Mouse (Mus musculus) right cerebral cortex, postnatal 4 days (tissue): ENCODE results near the gene Prr18.
A peak's percentile ranks its signal among the peaks of the same experiment; 100 is the strongest.
"Not testable (repeated sequence)": the region's sequence is repeated elsewhere in the genome, so short reads cannot be mapped to it uniquely, and the experiment has no call there.

Experiments used
- DNase-seq: peaks from one replicate; pipeline ENCODE4 v3.0.0-alpha.2; 2022

The Prr18 gene

GRCm38 (mm10) chr17:8337159-8337558, at the start of gene Prr18:
Gene Prr18 (plus strand): TSS chr17:8337459.
- DNase-seq, result not testable (repeated sequence)

- no peak for DNase-seq
These were observed 47.1 kb upstream of the Prr18 start for GRCm38 (mm10) chr17:8289993-8290679.

DNA sequence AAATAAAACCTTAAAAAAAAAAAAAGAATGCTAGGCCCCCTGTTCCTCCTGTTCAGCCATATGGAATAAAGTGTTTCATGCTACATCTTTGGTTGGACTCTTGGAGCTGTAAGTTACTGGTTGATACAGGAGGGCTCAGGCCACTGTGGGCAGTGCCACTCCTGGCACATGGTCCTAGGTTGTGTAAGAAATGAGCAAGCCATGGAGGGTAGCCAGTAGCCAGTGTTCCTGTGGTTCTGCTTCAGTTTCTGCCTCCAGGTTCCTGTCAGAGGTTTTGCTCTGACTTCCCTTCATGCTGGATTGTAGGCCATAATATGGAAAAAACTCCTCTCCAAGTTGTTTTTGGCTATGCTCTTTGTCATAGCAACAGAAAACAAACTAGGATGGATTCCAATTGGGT, 46.5 kb upstream of the Prr18 start:
- no peak for DNase-seq

- DNase-seq, result no peak
These were observed 41.4 kb upstream of the Prr18 start for GRCm38 (mm10) chr17:8295825-8296224.

DNA sequence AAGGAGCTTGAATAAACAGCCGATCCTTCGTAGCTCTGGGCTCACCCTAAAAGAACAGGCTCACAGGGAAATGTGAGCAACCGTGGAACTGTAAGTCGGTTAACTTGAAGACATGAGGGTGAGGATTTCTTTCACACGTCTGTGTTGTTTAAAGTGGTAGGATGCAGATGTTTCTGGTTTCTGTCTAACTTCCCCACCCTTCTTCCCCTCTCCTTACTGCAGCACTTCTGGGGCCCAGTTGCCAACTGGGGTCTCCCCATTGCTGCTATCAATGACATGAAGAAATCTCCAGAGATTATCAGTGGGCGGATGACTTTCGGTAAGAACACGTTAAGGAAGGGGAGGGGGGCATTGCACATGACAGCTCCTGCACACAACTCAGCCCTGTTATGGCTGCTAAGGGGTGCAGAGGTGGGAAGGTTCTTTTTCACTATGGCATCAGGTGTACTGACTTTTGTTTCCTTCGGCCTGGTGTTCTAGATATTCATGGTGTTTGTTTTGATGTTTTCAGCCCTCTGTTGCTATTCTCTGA, 40.9 kb upstream of the Prr18 start:
- no peak for DNase-seq

DNA sequence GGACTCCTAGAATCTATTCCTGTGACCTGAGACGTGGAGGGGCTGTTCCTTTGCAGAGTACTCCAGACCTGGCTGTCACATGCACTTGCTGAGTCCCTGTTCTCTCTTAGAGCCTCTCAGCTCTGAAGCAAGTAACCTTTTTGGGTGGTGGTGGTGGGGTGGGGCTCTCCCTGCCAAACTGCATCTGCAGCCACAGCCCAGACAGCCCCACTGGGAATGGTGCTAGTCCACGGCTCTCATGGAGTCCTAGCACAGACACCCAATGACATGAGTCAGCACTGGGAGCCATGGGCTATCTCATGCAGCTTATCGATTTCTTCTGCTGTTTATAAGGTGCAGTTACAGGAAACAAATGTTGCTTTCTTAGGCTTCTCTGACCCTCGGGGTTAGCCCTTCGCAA, 39.5 kb upstream of the Prr18 start:
- DNase-seq, result no peak

- no peak for DNase-seq
These were observed 39.0 kb upstream of the Prr18 start for GRCm38 (mm10) chr17:8298281-8298680.

DNA sequence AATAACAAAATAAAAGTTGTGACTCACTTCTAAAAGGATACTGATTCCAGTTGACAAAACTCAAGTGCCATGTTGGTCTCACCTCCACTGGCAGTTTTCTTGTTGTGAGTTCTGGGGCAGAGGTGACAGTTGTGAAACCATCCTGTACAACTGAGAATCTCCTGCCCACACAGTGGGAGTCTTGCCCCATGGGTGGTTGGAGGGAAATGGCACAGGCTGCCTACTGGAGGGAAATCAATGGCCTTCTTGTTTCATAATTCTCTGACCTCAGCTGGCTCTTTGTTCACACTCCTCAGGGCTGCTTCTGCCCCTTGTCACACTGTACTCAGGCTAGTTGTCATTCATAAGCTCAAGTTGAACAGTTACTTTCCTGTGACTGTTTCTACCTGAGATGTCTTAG, 37.7 kb upstream of the Prr18 start:
- no peak for DNase-seq

DNA sequence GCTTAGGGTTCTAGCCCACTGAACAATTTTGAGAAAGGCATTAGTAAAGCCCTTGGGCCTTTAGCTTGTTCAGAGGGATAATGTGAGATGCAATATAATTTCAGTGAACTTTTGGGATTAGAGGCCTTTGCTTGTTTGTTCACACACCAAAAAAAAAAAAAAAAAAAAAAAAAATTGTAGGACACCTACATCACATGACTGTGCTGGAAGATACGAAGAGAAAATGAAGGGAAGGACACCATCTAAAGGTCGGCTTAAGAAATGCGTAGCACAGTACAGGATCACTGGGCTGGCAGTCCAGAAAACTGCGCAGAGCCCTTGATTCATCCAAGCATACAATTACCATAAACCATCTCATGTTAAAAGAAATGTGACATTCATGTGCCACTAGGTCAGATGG, 35.7 kb upstream of the Prr18 start:
- DNase-seq, result no peak

DNA sequence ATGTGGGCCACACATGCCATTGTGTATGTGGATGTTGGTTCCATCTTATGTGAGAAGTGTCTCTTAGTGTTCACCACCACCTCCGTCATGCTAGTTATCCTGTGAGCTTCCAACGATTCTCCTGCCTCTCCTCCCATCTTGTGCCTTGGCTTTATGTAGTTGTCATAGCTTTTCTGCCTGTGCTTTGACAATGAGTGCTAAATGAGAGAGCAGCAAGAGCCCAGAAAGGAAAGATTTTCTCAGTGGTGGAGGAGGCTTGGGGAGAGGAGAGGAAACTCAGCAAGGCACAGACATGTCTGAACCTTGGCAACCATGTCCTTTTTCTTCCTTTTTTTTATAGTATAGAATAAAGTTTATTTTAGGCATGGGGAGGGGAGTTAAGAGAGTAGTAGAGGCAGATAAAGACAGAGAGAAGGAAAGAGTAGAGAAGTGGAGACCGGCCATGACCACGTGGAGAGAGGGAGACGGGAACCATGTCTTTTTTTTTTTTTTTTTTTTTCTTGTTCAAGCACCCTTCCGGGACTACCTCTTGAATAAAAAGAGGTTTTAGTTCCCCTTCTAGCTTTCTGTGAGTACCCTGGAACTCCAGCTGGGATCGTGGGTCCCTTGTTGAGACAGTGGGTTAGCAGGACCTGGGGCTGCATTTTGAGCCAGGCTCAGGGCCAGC, 34.4 kb upstream of the Prr18 start:
- no peak for DNase-seq

- no peak for DNase-seq
These were observed 33.6 kb upstream of the Prr18 start for GRCm38 (mm10) chr17:8303671-8304070.

DNA sequence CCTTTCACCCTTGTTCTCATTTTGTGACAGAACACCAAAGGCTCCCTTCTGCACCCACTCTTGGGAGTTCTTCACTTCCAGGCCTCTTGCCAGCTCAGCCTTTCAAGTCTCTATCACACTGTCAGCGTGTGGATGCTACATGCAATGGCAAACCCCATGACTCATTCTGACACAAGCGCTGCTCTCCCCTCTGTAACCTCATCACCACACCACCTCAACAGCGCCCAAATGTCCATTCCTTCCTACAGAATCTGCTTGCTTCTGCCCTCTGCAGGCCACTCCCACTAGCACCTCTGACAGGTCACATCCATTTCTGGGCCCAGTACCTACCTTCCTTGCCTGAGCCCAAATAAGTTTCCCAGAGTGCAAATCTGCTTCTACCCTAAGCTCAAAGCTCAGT, 31.5 kb upstream of the Prr18 start:
- no peak for DNase-seq

DNA sequence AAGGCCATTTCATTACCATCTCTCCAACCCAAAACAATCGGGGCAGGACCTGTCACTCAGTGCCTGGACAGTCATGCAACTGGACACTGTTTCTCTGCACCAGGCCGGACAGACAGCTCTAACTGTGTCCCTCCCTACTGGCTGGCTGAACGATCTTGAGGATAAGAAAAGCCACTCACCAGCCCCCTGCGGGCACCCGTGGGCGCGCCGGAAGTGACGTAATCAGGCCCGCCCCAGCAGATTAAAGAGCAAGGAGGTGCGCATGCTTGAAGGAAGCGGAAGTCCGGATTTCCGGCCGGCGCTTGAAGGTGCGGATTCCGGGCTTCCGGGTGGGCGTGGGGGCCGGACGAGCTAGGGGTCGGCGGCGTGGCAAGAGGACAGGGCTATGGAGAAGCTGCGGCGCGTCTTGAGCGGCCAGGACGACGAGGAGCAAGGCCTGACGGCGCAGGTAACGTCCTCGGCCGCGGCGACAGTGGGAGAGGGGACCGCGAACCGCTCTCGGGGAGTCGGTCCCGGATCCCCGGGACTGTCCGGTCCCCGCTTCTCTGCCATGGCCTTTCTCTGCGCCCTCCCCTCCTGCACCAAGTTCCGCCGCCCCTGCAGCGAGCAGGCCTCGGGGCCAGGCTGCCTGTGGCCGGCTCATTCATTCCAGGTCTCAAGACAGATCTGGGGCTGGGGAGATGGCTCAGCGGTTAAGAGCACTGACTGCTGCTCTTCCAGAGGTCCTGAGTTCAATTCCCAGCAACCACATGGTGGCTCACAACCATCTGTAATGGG, 26.2 kb upstream of the Prr18 start, which contains the start of gene Sft2d1:
TSS of gene Sft2d1 (plus strand) at position 265 of the 777 bp plus-strand sequence.
- peak; percentile 96 for DNase-seq

GRCm38 (mm10) chr17:8311751-8312150, 25.5 kb upstream of the Prr18 start:
- DNase-seq, result no peak

DNA sequence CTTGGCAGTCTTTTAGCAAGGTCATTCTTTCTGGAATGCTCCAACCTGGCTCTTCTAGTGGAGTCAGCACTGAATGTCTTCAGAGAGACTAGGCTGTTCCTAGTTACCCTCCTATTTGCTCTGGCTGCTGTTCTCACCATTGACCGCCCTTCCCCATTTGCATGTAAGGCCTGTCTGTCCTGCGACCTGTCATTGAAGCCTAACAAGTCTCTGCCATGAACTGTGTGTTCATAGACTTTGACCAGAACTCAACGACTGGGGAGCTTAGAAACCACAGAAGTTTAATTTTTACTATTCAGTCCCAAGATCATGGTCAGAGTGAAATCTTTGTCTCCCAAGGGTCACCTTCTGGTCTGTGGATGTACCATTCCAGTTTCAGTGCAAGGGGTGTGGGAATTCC, 23.3 kb upstream of the Prr18 start:
- DNase-seq, result no peak

DNA sequence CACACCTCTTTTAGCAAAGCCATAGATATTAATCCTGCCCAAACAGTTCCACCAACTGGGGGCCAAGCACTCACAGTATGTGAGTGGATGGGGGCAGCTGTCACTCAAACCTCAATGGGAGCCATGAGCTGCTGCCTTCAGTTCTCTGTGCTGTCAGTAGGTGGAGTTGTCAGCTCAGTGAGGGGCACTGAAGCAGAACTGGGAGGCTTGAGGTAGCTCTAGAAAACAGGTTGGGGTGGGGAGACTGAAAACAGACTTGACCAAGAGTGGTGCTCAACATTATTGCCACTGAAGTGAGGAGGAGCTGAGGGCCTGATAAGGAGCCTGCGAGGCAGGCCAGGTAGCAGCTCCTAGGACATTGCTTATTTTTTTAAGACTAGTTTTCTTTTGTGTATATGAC, 21.0 kb upstream of the Prr18 start:
- no peak for DNase-seq

- DNase-seq, result not testable (repeated sequence)
These were observed 10.4 kb upstream of the Prr18 start for GRCm38 (mm10) chr17:8326877-8327276.

- no peak for DNase-seq
These were observed 8.6 kb upstream of the Prr18 start for GRCm38 (mm10) chr17:8328511-8329174.

DNA sequence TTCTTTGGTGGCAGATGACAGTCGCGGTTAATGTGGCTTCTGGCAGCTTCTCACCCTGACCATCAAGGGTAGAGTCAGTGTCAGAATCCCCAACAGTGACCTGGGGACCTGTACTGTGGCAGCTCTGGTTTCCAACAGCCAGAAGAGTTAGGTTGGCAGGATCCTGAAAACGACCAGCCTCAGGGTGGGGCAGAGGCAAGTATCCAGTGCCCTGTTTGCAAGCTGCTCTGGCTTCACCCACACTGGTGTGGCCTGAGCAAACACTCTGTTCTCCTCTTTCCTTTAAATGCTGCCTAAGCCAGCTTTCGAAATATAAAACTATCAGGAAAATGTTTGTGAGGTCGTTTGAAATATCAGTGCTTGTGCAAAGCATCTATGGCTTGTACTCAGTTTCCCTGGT, 6.7 kb upstream of the Prr18 start:
- DNase-seq, result no peak

DNA sequence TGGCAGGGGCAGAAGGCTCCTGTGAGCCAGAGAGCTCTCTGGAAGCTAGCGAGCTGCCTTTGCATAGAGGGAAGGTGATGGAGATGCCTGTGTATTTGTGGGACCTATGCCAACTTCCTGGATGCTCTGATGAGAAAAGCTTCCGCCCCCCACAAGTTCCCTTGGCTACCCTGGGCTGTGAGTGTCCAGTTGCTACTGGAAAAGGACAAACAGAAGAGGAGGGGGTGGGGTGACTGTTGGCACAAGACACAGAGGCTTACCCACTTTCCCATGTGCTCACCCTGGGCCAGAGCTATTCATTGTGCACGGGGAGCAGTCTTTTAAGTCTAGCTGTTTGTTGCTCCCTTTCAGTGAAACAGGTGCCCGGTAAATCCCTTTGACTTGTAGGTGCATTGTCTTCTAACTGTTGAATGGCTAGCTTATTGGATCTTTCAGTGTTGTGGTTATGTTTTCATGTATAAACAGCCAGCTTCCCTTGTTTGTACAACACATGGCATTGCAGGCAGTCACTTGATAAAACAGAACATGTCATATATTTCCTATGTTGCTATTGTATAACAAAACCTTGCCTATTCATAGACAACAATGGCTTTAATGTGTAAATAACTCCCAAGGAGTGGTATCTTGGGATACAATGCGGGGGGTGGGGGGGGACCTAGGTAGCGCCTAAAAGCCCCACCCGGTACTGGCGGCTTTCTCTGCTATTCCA, 2.6 kb downstream of the Prr18 start:
- peak; percentile 35 for DNase-seq

- DNase-seq, result peak; percentile 71
These were observed 3.4 kb downstream of the Prr18 start for GRCm38 (mm10) chr17:8340407-8341359.
